7 mouse cellular contexts compared by ENCODE assay signal in genomic region chr11:79877184-79877745, GRCm38 (mm10).
DNase-seq lines count a peak whose midpoint lies in the region; ATAC-seq lines count a peak whose summit lies in the region.

No protein-coding gene starts in this region.

- no peaks in the 10 kb centered on the region for H3K36me3 ChIP-seq in kidney, embryonic 14.5 days (ENCODE audit: control insufficient read depth, insufficient read depth, low read length)

- H3K27me3 ChIP-seq in kidney, embryonic 14.5 days (ENCODE audit: control insufficient read depth, insufficient read depth, low read length): no peaks in the 10 kb centered on the region

- H3K4me3 ChIP-seq in kidney, embryonic 14.5 days (ENCODE audit: low read length): no peak overlapping the region
- H3K4me3 ChIP-seq in brown adipose tissue, adult 24 weeks (ENCODE audit: insufficient read depth, low read depth, low read length): no peak overlapping the region

- H3K9ac ChIP-seq in kidney, embryonic 14.5 days (ENCODE audit: low read depth, low read length): no peak overlapping the region

- H3K9me3 ChIP-seq in kidney, embryonic 14.5 days (ENCODE audit: control insufficient read depth, low read length): no peaks in the 10 kb centered on the region

- H3K4me2 ChIP-seq in kidney, embryonic 14.5 days (replicated peaks; ENCODE audit: low read depth, low read length): no peak overlapping the region

- H3K27ac ChIP-seq in kidney, embryonic 14.5 days (ENCODE audit: low read depth, low read length): peak overlapping the region; percentile 62; the same call in 1 of the 2 replicates
- peak overlapping the region; percentile 42 for H3K27ac ChIP-seq in brown adipose tissue, adult 24 weeks (replicated peaks; ENCODE audit: low read depth, low read length)

- peaks cover 12% of the 10 kb centered on the region; the same call in 1 of the 2 replicates for H3K4me1 ChIP-seq in kidney, embryonic 14.5 days (ENCODE audit: control insufficient read depth, insufficient read depth, low read length)
- H3K4me1 ChIP-seq in brown adipose tissue, adult 24 weeks (ENCODE audit: control insufficient read depth, insufficient read depth, insufficient read length, low read length): 0 out of 2 replicates have a peak, but pooled peaks cover 6% of the 10 kb centered on the region

- no peak for DNase-seq in kidney, adult 18-20 months
- DNase-seq in heart, postnatal 4 days: peak; percentile 33
- peak; percentile 79 for DNase-seq in lung, postnatal 25 days (ENCODE audit: low spot score)
- no peak for DNase-seq in ovary, postnatal 14 days (ENCODE audit: low spot score)
- DNase-seq in layer of hippocampus, postnatal 14 days (ENCODE audit: low spot score in 2 of 2): no peak

- 18% methylated on average over 3 of the region's 3 CpGs for WGBS in kidney, embryonic 14.5 days

- ATAC-seq in kidney, embryonic 14.5 days (ENCODE audit: low FRiP score, low TSS enrichment): peak; percentile 75

Comparison
In these comparisons a context has a peak if more than half of its experiments do, and no peak if none do; other contexts are left out.
1. DNase-seq: peak in heart, postnatal 4 days (single experiment) and lung, postnatal 25 days (single experiment); none in kidney, adult 18-20 months (single experiment), ovary, postnatal 14 days (single experiment) and layer of hippocampus, postnatal 14 days (0 of 2).